Mouse (Mus musculus): ENCODE measurements around the gene Usp48.

Gene Usp48

DNA sequence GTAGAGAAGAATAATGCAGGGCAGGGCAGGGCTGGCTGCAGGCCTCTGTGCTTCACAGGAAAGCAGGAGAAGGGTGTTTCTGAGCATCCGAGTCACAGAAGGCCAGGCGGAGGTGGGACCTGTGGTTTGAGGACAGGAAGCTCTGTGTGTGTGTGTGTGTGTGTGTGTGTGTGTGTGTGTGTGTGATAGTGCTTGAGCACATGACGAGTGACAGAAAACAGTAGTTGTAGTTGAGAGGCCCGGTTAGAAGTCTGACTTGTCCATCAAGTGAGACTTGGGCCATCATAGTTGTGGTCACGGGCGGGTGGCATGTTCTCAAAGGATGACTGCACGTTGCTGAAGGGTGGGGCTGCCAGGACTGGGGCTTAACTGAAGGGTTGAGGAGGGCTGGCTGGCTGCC, 16.1 kb downstream of the Usp48 start:
- DNase-seq (ENCODE audit: low read depth, low spot score), result no peak

- no peak for DNase-seq (ENCODE audit: low read depth, low spot score)
Observed at GRCm38 (mm10) chr4:137610256-137610655, 16.7 kb downstream of the Usp48 start.

DNA sequence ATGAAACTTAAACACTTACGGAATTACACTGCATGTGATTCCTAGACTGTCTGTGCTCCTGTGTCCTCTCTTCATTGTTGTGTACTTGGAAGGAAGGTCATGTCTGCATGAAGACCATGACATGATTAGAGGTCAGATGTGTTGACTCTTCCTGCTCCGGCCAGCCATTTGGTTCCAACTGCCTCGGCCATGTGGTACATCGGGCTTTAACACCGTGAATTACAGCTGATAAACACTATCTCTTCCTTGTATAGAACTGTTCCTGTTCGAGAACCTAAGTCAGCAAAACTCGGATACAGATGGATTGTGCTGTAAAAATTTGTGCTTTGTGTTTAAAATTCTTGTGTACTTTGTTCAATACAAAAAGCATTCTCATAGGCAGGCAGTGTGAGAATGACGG, 29.3 kb downstream of the Usp48 start:
- no peak for DNase-seq (ENCODE audit: low read depth, low spot score)

DNA sequence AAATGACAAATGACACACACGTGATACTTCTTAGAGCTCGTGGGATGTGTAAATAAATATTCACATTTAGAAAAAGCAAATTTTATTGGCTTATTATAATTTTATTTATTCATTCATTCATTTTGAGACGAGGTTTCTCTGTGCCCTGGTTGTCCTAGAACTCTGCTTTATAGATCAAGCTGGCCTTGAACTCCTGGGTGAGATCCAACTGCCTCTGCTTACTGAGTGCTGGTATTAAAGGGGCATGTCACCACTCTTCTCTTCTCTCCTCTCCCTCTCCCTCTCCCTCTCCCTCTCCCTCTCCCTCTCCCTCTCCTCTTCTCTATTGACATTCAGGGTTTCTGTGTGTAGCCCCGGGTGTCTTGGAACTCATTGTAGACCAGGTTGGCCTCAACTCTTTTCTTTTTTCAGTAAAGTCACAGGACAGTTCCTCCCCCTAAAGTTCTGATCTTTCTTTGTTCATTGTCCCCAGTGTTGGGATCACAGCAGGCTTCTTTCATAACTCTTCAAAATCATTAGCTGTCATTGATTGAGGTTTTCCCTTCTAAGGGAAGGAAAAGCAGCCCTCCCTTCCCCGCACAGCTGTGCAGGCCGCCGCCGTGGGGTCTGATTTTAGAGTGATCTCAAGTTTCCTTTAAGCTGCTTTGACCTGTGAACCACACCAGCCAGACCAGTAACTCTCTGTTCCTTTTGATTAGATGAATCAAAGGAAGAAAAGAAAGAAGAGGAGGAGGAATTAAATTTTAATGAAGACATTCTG, 34.1 kb downstream of the Usp48 start:
- DNase-seq (ENCODE audit: low read depth, low spot score), result no peak

DNA sequence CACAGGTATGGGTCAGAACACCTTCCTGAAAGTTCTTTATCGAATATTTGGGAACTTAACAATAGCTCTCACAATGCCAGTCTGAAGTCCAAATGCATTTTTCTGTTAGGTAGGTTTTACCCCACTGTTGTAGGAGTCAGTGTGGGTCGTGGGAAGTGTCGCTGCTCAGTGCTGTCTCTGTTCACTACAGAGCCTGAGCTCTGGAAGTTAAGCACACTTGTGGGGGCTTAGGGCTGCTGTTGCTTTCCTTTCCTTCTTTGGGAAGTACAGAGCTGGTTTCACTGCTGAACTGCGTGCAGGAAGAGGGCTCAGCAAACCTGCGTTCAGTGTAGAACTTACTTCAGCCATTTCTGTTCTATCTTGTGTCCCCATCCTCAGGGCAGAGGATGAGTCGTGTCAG, 34.8 kb downstream of the Usp48 start:
- DNase-seq (ENCODE audit: low read depth, low spot score), result no peak

- no peak for DNase-seq (ENCODE audit: low read depth, low spot score)
Observed at GRCm38 (mm10) chr4:137629354-137629753, 35.8 kb downstream of the Usp48 start.

GRCm38 (mm10) chr4:137630153-137630552, 36.6 kb downstream of the Usp48 start:
- DNase-seq (ENCODE audit: low read depth, low spot score), result no peak

DNA sequence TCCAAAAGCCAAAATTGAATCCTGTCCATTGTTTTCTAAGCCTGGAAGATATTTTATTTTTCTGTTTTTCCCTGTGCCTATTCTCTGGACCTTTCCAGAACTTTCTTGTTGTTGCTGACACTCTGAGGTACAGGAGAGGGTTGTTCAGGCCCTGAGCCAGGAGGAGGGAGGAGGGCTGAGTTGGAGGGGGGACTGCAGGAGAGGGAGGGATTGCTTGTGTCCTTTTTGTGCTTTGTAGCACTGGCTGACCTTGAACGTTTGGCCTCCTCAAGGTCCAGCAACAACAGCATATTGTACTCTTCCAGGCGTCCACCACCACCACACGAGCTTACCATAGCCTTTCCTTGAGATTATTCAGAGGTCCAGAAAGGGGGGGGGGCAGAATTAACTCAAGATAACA, 38.0 kb downstream of the Usp48 start:
- DNase-seq (ENCODE audit: low read depth, low spot score), result no peak

GRCm38 (mm10) chr4:137633394-137633793, 39.8 kb downstream of the Usp48 start:
- DNase-seq (ENCODE audit: low read depth, low spot score), result no peak

- no peak for DNase-seq (ENCODE audit: low read depth, low spot score)
Observed at GRCm38 (mm10) chr4:137636597-137636996, 43.0 kb downstream of the Usp48 start.

DNA sequence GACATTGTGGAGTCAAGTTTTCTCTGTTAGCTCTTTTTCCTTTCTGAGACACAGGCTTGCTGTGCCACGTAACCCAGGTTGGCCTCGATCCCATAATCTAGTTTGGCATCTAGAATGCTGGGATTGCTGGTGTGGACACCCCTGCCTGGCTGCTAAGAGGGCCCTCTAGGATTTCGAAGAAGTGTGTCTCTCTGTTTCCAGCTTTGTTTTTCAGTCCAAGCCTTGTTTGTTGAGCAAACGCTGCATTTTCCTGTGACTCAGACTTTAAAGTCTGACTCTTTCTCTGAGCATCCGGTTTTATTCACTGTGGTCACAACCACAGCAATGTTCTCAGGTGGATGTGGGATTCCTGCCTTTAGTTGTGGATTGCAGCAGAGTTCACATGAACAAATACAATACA, 48.0 kb downstream of the Usp48 start:
- DNase-seq (ENCODE audit: low read depth, low spot score), result no peak

- no peak for DNase-seq (ENCODE audit: low read depth, low spot score)
Observed at GRCm38 (mm10) chr4:137642101-137642500, 48.5 kb downstream of the Usp48 start.

GRCm38 (mm10) chr4:137643459-137643858, 49.9 kb downstream of the Usp48 start:
- no peak for DNase-seq (ENCODE audit: low read depth, low spot score)

GRCm38 (mm10) chr4:137646262-137646661, 52.7 kb downstream of the Usp48 start:
- DNase-seq (ENCODE audit: low read depth, low spot score), result no peak

DNA sequence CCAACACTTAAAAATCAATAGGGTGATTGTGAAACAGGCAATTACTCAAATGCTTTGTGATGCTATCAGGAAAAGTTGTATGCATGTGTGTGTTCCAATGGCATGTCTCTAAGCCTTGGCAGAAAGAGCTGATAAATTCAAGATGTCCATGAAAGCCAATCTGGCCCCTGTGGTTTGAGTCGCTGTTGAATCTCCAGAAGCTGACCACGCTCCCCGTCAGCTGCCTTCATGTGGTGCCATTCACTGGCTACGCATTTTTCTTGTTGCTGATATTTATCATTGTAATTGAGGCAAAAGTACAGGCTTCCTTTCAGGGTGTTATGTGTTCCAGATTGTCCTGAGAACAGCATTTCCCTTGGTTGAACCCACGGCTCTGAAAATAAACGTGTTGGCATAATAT, 54.1 kb downstream of the Usp48 start:
- DNase-seq (ENCODE audit: low read depth, low spot score), result no peak

GRCm38 (mm10) chr4:137648230-137648629, 54.7 kb downstream of the Usp48 start:
- DNase-seq (ENCODE audit: low read depth, low spot score), result no peak

GRCm38 (mm10) chr4:137650912-137651311, 57.4 kb downstream of the Usp48 start:
- DNase-seq (ENCODE audit: low read depth, low spot score), result no peak

- no peak for DNase-seq (ENCODE audit: low read depth, low spot score)
Observed at GRCm38 (mm10) chr4:137652835-137653346, 59.3 kb downstream of the Usp48 start.

DNA sequence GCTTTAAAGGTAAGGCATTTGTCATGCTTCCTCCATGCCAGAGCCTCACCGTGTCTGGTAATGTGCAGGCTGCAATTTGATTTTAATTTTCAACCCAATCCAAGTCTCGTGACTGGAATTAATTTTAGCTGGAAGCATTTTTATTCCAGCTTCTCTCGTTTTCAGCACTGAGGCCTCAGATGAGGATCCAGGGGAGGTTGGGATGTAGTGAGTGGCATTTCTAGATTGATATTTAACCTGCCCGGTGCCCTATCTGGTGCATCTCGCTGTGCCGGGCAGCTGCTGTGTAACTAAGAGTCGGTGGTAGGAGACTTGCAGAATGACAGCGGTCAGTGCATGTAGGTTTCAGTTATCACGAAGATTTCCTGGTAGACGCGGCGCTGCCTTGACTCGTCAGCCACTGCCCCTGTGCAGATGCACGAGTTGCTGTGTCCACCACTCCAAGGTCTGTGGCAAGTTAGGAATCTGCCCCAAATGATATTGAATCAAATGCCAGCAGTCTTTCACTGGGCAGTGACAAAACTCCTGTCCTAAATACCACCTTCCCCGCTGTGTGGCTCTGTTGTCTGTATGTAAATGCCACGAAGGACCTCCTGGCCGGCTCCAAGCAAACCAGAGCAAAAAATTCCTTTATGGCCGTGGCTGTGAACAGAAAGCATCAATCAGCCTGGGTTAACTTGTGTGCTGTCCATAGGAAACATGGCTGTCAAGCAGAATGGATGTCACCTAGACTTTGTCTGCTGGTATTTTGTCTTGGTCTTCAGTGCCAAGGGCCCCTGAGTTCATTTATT, 61.9 kb downstream of the Usp48 start:
- no peak for DNase-seq (ENCODE audit: low read depth, low spot score)

- DNase-seq (ENCODE audit: low read depth, low spot score), result no peak
Observed at GRCm38 (mm10) chr4:137657674-137658073, 64.1 kb downstream of the Usp48 start.

DNA sequence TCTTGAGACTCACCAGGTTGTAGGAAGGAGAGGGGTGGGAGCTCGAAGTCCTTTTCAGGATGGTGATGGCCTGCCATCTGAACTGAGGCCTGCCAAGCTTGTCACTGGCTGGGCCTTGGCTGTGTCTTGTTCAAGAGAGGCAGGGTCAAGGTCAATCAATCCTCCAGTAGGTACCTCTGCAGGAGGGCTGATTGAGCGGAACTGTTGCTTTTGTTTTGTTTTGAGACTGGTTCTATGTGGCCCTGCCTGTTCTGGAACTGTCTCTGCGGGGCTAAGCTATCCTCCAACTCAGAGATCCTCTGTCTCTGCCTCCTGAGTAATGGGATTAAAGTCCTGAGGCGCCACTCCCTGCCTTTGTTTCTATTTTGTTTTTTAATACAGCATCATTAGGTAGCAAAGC, 66.0 kb downstream of the Usp48 start:
- DNase-seq (ENCODE audit: low read depth, low spot score), result no peak

DNA sequence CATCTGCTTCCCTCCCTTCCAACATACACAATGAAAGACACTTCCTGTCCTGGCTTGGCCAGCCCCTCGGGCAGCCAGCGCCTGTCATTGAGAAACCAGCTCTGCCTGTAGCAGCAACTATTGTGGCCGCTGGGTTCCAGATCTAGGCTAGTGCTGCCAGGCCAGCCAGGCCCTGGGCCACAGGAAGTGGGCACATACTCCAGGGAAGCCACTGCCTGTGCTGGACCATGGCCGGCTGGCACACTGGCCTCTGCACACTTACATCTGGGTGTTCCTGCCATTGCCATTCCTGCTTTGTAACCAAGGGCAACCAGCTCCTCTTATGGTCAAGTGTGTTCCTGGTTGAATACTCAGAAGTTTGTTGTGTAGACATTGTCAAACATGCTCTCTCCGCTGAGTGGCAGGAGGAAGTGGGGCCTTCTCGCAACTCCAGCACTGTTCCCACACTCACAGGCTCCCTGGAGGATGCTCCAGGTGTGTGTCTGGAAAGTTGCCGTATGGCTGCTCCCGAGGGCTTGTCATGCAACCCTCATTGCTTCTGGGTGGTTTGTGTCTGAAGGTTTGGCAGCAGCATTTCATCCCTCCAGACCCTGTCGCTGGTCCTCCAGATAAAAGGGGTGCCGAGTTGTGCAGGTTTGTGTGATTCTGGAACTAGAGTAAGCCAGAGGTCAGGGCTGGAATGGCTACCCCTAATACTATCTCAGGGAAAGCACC, 67.0 kb downstream of the Usp48 start:
- DNase-seq (ENCODE audit: low read depth, low spot score), result no peak
